Mouse (Mus musculus): Measurements from ENCODE around the gene Oas3.

Oas3 gene

DNA sequence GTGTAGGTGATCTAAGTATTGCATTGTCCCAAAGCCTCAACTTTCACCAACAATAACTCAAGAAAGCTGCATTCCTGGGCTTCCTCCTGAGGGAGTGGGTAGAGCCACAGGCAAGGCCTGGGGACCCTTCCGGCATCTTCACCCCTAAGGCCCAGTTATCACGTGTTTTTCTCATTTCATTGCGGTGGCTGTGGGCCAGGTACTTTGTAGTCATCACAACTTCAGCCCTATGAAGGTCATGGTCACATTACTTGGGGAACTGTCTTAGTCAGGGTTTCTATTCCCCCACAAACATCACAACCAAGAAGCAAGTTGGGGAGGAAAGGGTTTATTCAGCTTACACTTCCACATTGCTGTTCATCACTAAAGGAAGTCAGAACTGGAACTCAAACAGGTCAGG lies 24.7 kb downstream of the Oas3 start:
- no peak for DNase-seq (ENCODE audit: low spot score)

DNA sequence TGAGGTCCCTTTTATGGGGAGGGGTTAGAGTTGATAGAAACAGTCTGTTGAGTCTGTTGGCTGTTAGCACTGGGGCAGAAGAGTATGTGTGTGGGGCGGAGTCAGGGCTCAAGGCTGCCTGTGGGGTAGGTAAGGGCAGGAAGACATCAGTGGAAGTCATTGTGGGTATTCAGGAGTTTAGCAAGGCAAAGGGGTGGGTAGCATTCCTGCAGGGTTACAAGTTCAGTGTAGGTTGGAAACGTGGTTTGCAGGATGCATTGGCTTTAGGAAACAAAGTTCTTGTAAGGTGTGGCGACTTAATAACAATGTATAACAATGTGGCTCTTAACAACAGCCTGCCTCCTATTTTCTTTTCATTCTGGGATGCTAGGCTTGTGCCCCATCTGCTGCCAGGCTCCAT lies 26.3 kb downstream of the Oas3 start:
- DNase-seq (ENCODE audit: low spot score) = no peak

- DNase-seq (ENCODE audit: low spot score) = no peak
These were observed 27.8 kb downstream of the Oas3 start, which contains the start of gene Oas2 for GRCm38 (mm10) chr5:120749688-120750087. Gene Oas2 (minus strand): TSS chr5:120749853.

- no peak for DNase-seq (ENCODE audit: low spot score)
These were observed 31.0 kb downstream of the Oas3 start for GRCm38 (mm10) chr5:120746451-120746850.

DNA sequence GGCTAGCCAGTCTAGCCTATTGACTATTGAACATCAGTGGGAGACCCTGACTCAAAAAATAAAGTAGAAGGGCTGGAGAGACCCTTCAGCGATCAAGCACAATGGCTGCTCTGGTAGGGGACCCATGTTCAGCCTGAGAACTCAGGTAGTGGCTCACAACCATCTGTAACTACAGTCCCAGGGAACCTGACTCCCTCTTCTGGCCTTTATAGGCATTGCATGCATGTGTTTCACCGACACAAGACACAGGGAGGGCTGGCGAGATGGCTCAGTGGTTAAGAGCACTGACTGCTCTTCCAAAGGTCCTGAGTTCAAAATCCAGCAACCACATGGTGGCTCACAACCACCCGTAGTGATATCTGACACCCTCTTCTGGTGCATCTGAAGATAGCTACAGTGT lies 35.3 kb downstream of the Oas3 start:
- DNase-seq (ENCODE audit: low spot score) = peak; percentile 37

- no peak for DNase-seq (ENCODE audit: low spot score)
These were observed 43.0 kb downstream of the Oas3 start for GRCm38 (mm10) chr5:120734380-120734990.

GRCm38 (mm10) chr5:120733696-120734095 lies 43.8 kb downstream of the Oas3 start:
- DNase-seq (ENCODE audit: low spot score) = no peak

GRCm38 (mm10) chr5:120732740-120733139 lies 44.7 kb downstream of the Oas3 start:
- DNase-seq (ENCODE audit: low spot score) = no peak

- DNase-seq (ENCODE audit: low spot score) = no peak
These were observed 48.1 kb downstream of the Oas3 start for GRCm38 (mm10) chr5:120729319-120729718.

DNA sequence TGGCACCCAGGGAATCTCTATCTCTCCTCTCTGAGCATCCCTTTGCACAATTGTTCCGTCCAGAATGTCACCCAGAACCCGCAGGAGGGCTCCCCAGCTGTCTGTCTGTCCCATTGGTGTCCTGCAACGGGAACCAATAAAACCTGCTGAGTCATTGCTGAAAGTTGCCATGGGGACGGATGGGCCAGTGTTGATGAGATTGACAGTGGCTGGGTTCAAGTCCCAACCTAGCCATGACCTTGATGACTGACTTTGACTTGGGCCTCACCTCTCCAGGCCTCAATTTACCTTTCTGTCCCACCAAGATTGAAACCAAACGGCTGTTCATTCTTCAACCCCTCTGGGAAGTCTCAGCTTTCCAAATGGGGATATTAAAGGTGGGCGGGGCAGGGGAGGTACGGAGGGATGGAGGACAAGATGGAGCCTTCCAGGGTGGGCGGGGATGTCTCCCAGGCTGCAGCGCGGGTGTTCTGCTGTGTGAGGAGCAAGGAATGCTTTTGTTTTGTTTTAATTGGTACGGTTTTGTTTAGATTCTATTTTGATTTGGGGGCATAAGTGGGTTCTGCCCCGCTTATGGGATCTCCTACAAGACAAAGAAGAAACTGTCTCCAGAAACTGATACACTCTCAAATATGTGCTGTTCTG lies 51.5 kb downstream of the Oas3 start:
- no peak for DNase-seq (ENCODE audit: low spot score)

- no peak for DNase-seq (ENCODE audit: low spot score)
These were observed 56.5 kb downstream of the Oas3 start for GRCm38 (mm10) chr5:120721005-120721404.

DNA sequence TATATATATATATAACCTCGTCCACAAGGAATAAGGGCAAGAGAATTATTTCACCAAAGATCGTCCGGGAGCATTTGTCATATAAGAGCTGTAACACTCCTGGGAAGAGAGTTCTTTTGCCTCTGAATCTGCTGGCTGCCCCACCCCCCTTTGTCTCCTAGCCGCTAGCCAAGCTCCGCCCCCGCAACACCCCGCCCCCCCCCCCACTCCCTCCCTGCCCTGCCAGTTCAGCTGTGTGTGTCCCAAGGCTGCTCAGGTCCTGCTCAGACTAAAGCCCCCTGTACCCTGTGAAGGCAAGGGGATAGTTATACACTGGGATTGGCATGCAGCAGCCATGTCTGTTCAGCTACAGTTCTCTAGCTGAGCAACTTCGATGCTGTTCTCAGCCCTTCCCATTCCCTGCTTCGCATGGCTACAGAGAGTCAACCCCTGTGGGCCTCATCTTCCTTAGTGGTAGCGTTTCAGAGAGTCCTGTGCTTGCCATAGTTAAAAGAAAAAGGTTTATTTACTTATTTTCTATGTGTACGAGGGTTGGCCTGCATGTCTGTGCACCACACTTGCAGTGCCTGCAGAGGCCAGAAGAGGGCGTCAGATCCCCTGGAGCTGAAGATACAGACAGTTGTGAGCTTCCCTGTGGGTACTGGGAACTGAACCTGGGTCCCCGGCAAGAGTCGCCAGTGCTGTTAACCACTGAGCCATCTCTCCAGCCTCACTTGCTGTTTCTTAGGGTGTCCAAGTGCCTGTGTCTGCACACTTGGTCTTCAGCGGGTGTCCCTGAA lies 58.7 kb downstream of the Oas3 start:
- DNase-seq (ENCODE audit: low spot score) = no peak

DNA sequence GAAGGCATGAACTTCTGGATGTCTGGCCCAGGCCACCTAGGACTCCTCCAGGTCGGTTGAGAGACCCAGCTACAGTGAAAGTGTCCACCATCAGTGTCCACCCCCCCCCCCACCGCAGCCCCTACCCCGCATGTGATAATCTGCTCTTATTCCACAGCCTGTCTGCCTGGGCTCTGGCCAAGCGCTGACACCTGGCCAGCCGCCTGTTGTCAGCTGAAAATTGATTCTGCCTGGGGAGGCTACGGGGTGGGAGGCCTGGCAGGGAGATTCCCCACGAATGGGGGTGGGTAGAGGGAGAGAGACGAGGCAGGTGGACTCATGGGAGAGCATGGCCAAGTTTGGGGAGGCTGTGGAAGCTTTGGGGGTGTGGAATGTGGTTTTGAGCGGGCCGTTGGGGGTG lies 60.3 kb downstream of the Oas3 start:
- no peak for DNase-seq (ENCODE audit: low spot score)

GRCm38 (mm10) chr5:120714314-120714713 lies 63.1 kb downstream of the Oas3 start:
- peak; percentile 66 for DNase-seq (ENCODE audit: low spot score)

GRCm38 (mm10) chr5:120712721-120713120 lies 64.7 kb downstream of the Oas3 start:
- DNase-seq (ENCODE audit: low spot score) = no peak

DNA sequence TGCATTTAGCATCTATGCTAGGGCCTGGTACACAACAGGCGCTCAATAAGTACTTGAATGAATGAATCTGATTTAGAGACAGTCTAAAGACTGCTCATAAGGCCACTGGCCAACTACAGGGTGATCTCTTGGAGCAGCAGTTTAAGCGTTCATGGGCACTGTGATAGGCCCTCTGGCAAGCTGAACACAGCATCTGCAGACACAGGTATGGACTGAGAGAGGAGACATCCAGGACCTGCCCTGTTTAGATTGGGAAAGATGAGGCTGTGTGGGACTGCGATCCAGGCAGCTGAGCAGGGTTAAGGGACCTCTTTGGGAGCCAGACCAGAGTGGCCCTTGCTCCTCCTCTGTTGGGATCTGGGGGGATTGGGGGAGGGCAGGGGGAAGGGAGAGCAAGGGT lies 65.6 kb downstream of the Oas3 start, which contains the start of gene Dtx1:
Gene Dtx1 (minus strand): TSS at position 101 of the 400 bp plus-strand sequence.
- no peak for DNase-seq (ENCODE audit: low spot score)

- DNase-seq (ENCODE audit: low spot score) = peak; percentile 56
These were observed 66.0 kb downstream of the Oas3 start for GRCm38 (mm10) chr5:120711416-120711815.

- no peak for DNase-seq (ENCODE audit: low spot score)
These were observed 66.6 kb downstream of the Oas3 start for GRCm38 (mm10) chr5:120710826-120711248.

- DNase-seq (ENCODE audit: low spot score) = no peak
These were observed 67.2 kb downstream of the Oas3 start for GRCm38 (mm10) chr5:120710161-120710825.

DNA sequence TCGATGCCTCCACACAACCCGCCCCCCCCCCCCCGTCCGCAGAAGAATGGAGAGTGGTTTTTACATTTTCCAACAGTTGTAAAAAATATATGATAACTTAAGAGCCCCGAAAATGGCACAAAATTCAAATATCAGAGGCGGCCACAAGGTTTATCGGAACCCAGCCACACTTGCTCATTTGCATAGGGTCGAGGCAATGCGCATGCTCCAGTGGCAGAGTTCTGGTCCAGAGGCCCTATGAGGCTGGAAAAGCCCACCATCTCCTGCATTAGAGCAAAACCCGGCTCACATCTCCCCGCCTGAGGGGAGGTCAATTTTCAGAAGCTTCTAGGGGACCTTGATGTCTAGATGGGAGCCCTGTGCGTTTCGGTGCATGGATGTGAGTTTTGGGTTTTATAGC lies 70.5 kb downstream of the Oas3 start:
- no peak for DNase-seq (ENCODE audit: low spot score)

GRCm38 (mm10) chr5:120706541-120706940 lies 70.9 kb downstream of the Oas3 start:
- DNase-seq (ENCODE audit: low spot score) = no peak

GRCm38 (mm10) chr5:120704421-120704820 lies 73.0 kb downstream of the Oas3 start:
- DNase-seq (ENCODE audit: low spot score) = no peak

GRCm38 (mm10) chr5:120703660-120704059 lies 73.8 kb downstream of the Oas3 start:
- no peak for DNase-seq (ENCODE audit: low spot score)
